Mouse (Mus musculus) hindbrain, embryonic 13.5 days (tissue): ENCODE measurements around the gene Ap2a1. TPM values are rescaled to one million over a fixed set of nuclear protein-coding genes. Genes with fewer than 3 reads are reported as not detected.

Source experiments
- ATAC-seq: fragments of 200-750 bp; cut with Nextera tagmentation; 2 replicates; pipeline ENCODE4 v1.8.0; 2017; ENCODE audit warnings: moderate TSS enrichment; ENCODE audit not compliant: low FRiP score
- H3K27ac ChIP-seq: fragments of 300-500 bp; sonication (generic); 2 replicates; pipeline ENCODE4 v1.5.1; 2015; ENCODE audit warnings: inconsistent platforms, mild to moderate bottlenecking, moderate library complexity
- H3K27me3 ChIP-seq: fragments of 300-500 bp; sonication (generic); 2 replicates; pipeline ENCODE4 v1.6.1; 2015; ENCODE audit warnings: mild to moderate bottlenecking, inconsistent platforms
- H3K36me3 ChIP-seq: fragments of 300-500 bp; sonication (generic); 2 replicates; pipeline ENCODE4 v1.6.1; 2015; ENCODE audit warnings: mild to moderate bottlenecking, inconsistent platforms
- H3K4me1 ChIP-seq: fragments of 300-500 bp; sonication (generic); replicated peaks from 2 replicates; pipeline ENCODE4 v1.6.1; 2015; ENCODE audit warnings: inconsistent platforms
- H3K4me2 ChIP-seq: fragments of 300-500 bp; sonication (generic); 2 replicates; pipeline ENCODE4 v1.6.1; 2015; ENCODE audit warnings: inconsistent platforms, mild to moderate bottlenecking, moderate library complexity
- H3K4me3 ChIP-seq: fragments of 300-500 bp; sonication (generic); 2 replicates; pipeline ENCODE4 v1.5.1; 2015; ENCODE audit warnings: mild to moderate bottlenecking, inconsistent platforms
- H3K9ac ChIP-seq: fragments of 300-500 bp; sonication (generic); 2 replicates; pipeline ENCODE4 v1.6.1; 2015; ENCODE audit warnings: mild to moderate bottlenecking, inconsistent platforms
- H3K9me3 ChIP-seq: fragments of 300-500 bp; sonication (generic); 2 replicates; pipeline ENCODE4 v1.6.1; 2016; ENCODE audit warnings: inconsistent platforms
- WGBS: fragments of 180-500 bp; shearing (Covaris S2); methylation state at CpG from one replicate; pipeline ENCODE4 v1.1.7; 2015; 5-methylcytosine and 5-hydroxymethylcytosine counted together
- polyA plus RNA-seq: library from polyadenylated mRNA; unstranded; fragments of >200 nt; fragmentation: Nextera tagmentation; extraction: Ambion mirVana; gene quantifications from 2 replicates; pipeline ENCODE4 v1.2.1, GENCODE M21; 2015

The Ap2a1 gene
- 105 and 108 TPM in 2 replicates for polyA plus RNA-seq

DNA sequence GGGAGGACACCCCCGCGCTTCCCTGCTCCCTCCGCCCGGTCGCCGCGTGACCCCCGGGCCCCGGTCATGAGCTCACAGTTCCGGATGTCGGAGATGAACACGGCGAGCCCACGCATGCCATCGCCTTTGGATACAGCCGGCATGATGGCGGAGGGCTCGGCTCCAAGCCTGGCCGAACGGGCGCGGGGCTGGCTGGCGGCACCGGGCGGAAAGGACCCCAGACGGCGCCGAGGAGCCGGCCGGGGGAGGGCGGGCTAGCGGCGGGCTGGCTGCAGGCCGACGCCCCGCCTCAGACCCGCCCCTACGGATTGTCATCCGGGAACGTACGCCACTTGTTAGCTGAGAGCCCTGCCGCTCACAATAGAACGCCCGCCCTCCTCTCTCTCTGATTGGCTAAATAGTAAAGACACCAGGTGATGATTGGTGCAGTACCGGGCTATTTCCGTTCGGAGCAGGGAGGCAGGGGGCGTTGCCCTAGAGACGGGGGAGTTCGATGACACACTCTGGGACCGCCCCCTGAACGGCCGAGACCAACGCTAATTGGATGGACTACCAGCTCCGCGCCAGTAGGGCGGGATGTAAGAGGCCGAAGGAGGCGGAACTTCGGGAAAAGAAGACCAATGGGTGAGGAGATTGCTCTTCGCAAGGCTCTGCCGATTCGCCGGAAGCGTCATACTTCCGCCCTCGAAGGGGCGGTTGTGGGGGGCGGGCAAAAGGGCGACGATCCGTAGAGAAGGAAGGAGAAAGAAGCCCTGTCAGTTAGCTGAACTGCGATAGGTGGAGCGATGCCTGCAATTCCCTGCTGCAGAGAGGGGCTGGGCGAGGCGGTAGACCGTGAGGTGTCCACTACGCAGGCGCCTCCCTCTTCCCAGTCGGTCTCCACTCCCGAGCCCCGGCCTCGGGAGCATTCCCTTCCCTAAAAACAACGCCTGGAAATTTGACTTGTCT lies at the start of gene Ap2a1:
Ap2a1 (minus strand) TSS at position 293 of the 948 bp plus-strand sequence.
- Histone ChIP-seq H3K27ac (peak within 1 kb of the TSS; percentile 97), H3K9me3 (no peaks in the 10 kb centered on the region), H3K4me1 (peaks cover 29% of the 10 kb centered on the region), H3K36me3 (peaks cover 20% of the 10 kb centered on the region), H3K27me3 (no peaks in the 10 kb centered on the region), H3K4me2 (peak within 1 kb of the TSS; percentile 86), H3K9ac (peak within 1 kb of the TSS; percentile 96), H3K4me3 (peak within 1 kb of the TSS; percentile 84)
- WGBS, result under 1% methylated on average over 84 of the region's 84 CpGs
- ATAC-seq, result peak; percentile 99

DNA sequence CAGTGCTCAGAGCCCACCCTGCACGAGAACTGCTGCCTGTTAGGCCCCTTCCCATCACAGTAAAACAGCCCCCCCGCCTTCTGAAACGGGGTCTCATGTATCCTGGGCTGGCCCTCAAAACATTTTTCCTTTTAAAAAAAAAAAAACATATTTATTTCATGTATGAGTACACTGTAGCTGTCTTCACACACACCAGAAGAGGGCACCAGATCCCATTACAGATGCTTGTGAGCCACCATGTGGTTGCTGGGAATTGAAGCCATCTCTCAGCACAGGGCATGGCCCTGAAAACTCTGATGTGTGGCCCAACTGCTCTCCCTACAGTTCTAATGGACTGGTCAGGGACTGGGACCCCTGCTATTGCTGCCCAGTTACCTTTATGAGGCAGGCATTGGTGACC lies 49.0 kb upstream of the Ap2a1 start:
- Histone ChIP-seq H3K4me3 (no peak overlapping the region), H3K4me2 (no peak overlapping the region), H3K36me3 (peaks cover 75% of the 10 kb centered on the region), H3K27me3 (no peaks in the 10 kb centered on the region), H3K27ac (no peak overlapping the region), H3K4me1 (peaks cover 18% of the 10 kb centered on the region), H3K9ac (no peak overlapping the region), H3K9me3 (no peaks in the 10 kb centered on the region)
- 91% methylated on average over 3 of the region's 3 CpGs for WGBS
- no peak for ATAC-seq

DNA sequence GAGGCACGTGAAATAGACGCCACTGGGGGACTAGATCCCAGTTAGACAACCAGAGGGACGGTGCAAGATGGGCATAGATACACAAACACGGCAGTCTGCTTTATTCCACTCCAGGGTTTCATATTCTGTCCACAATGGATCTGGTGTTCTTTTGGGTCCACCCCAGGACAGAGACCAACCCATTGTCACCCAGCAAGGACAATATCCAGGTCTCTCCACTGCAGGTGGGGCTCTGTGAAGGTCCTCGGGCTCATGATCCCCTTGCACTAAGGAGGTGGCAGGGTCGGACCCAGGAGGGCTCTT lies 45.8 kb upstream of the Ap2a1 start:
- peaks cover 46% of the 10 kb centered on the region for H3K4me1 ChIP-seq
- H3K27me3 ChIP-seq, result no peaks in the 10 kb centered on the region
- WGBS, result 21% methylated on average over 6 of the region's 6 CpGs
- ATAC-seq, result no peak
- H3K9ac ChIP-seq, result peak overlapping the region; percentile 49; the same call in 1 of the 2 replicates
- peak overlapping the region; percentile 56 for H3K4me3 ChIP-seq
- peaks cover 48% of the 10 kb centered on the region for H3K36me3 ChIP-seq
- H3K27ac ChIP-seq, result peak overlapping the region; percentile 98
- peak overlapping the region; percentile 91 for H3K4me2 ChIP-seq
- H3K9me3 ChIP-seq, result no peaks in the 10 kb centered on the region

DNA sequence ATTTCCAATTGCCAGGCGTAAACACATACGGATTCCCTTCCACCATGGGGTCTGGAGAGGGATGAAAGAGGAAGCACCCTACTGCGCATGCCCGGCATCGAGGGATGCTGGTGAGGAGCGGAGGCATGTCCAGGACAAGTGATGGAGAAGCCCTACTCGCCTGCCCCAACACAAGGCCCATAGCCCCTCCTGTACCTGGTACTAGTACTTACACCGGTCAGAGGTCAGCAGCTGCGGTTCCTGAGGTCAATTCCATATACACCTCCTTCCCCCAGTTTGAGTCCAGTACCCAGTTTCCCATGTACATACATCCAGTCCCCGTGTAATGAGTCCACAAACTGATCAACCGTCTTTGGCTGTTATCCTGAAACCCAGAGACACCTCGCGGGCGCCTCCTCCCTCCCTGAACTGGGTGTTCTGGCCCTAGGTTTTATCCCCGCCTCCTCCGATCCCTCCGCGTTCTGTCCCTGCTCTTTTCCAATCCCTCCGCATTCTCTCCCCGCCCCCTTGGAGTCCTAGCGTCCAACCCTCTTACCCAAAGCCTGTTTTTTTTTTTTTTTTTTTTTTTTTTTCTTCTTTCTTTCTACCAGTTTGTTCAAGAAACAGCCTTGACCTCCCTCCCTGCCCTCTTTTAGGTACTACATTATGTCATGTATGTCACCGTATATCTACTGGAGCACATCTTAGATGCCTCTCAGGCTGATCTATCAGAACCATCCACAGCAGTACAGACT lies 45.3 kb upstream of the Ap2a1 start, which contains the start of gene Cpt1c:
Cpt1c (minus strand) TSS at position 469 of the 734 bp plus-strand sequence.
- no peaks in the 10 kb centered on the region for H3K9me3 ChIP-seq
- H3K4me2 ChIP-seq, result peak within 1 kb of the TSS; percentile 91
- peak; percentile 58 for ATAC-seq
- H3K27me3 ChIP-seq, result no peaks in the 10 kb centered on the region
- H3K36me3 ChIP-seq, result peaks cover 43% of the 10 kb centered on the region
- peak within 1 kb of the TSS; percentile 82 for H3K9ac ChIP-seq
- WGBS, result under 1% methylated on average over 22 of the region's 22 CpGs
- H3K4me3 ChIP-seq, result peak within 1 kb of the TSS; percentile 56
- peaks cover 50% of the 10 kb centered on the region for H3K4me1 ChIP-seq
- H3K27ac ChIP-seq, result peak within 1 kb of the TSS; percentile 98

DNA sequence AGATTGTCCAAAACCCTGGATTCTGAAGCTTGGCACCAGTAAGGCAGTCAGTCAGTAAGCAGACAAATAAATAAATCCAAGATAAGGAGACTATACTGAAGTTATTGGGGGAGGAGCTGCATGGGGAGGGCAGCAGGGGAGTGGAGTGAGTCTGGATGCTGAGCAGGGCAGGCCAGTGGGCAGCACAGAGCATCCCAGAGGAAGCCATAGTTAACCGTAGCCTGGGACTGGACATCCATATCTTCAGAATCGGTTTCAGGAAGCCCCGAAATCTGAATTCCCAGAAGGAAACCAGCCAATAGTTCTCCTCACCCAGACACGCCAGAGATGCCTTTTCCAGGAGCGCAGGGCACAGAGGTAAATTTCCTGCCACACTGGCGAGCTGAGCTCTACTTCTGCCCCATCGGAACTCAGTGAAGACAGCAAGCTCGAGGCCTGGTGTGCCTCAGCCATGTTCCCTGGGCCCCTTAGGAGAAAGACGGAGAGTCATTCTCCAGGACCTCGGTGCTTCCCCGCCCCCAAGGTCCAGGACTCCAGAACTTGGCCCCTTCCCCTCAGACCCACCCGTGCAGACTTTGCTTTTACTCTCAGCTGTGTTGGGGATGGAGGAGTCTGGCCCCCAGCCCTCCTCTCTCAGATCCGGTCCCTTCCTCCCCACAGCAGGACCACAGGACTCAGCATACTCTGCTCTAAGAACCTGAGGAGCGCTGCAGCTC lies 44.3 kb upstream of the Ap2a1 start:
- peaks cover 50% of the 10 kb centered on the region for H3K4me1 ChIP-seq
- H3K36me3 ChIP-seq, result peaks cover 33% of the 10 kb centered on the region
- H3K27me3 ChIP-seq, result no peaks in the 10 kb centered on the region
- peak overlapping the region; percentile 82 for H3K9ac ChIP-seq
- no peaks in the 10 kb centered on the region for H3K9me3 ChIP-seq
- WGBS, result 35% methylated on average over 14 of the region's 14 CpGs
- ATAC-seq, result no peak
- H3K4me3 ChIP-seq, result peak overlapping the region; percentile 56
- peak overlapping the region; percentile 98 for H3K27ac ChIP-seq
- H3K4me2 ChIP-seq, result peak overlapping the region; percentile 91

DNA sequence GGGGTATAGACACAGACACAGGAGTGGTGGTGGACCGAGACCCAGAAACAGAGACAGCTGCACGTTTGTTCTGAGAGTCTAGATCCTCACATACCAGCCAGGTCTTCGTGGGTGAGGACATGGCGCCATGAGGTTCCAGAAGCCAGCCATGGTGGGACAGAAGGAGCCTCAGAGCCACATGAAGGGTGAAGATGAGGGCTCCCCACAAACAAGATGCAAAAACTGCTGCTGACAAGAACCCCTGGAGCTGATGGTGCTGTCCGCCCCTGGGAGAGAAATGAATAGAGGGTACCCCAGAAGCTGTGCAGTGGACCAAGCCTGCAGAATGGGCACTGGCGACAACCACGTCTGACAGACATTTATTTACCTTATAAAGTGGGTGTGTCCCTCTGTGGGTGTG lies 41.8 kb upstream of the Ap2a1 start:
- Histone ChIP-seq H3K9ac (peak overlapping the region; percentile 70), H3K9me3 (no peaks in the 10 kb centered on the region), H3K36me3 (peaks cover 24% of the 10 kb centered on the region), H3K27me3 (no peaks in the 10 kb centered on the region), H3K4me3 (peak overlapping the region; percentile 50), H3K27ac (peak overlapping the region; percentile 89), H3K4me1 (peaks cover 50% of the 10 kb centered on the region), H3K4me2 (peak overlapping the region; percentile 76)
- 66% methylated on average over 7 of the region's 7 CpGs for WGBS
- no peak for ATAC-seq

DNA sequence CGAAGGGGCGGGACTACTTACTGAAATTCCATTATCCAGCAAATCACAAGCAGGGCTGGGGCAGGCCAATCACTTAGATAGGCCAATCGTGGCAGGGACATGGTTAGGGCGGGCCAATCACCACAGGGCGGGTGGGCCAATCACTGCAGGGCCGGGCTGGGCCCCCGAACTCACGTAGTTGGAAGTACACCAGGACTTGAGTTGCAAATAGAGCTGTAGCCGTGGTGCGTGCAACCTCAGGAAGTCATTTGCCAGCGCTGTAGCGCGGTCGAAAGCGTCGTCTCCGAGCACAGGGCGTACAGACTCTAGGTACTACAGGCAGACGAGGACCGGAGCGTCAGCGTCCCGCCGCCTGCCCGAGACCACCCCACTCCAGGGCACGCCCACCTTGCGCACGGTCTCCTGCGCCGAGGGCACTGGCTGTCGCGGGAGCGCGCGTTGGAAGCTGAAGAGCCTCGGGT lies 41.0 kb upstream of the Ap2a1 start:
- H3K27ac ChIP-seq, result peak overlapping the region; percentile 89
- H3K27me3 ChIP-seq, result no peaks in the 10 kb centered on the region
- under 1% methylated on average over 36 of the region's 36 CpGs for WGBS
- peak overlapping the region; percentile 50 for H3K4me3 ChIP-seq
- H3K36me3 ChIP-seq, result peaks cover 24% of the 10 kb centered on the region
- peak overlapping the region; percentile 76 for H3K4me2 ChIP-seq
- H3K9me3 ChIP-seq, result no peaks in the 10 kb centered on the region
- peak; percentile 94 for ATAC-seq
- peaks cover 46% of the 10 kb centered on the region for H3K4me1 ChIP-seq
- H3K9ac ChIP-seq, result peak overlapping the region; percentile 70

DNA sequence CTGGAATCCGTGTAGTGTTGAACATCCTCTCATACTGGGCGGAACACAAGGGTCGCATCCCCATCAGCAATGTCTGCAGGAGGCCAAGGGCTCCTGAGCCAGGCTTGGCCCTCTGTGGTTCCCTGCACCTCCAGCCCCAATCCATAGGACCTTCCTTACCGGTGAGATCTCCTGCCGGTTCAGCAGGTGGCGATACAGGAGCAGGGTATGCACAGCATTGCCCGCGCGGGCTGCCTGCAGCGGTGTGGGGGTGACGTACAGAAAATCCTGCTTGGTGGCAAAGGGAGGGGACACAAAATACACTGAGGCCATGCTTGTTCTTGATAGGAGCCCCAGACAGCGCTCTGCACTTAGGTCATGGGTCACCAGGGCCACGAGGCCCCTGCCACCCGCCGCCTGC lies 37.3 kb upstream of the Ap2a1 start:
- ATAC-seq, result no peak

DNA sequence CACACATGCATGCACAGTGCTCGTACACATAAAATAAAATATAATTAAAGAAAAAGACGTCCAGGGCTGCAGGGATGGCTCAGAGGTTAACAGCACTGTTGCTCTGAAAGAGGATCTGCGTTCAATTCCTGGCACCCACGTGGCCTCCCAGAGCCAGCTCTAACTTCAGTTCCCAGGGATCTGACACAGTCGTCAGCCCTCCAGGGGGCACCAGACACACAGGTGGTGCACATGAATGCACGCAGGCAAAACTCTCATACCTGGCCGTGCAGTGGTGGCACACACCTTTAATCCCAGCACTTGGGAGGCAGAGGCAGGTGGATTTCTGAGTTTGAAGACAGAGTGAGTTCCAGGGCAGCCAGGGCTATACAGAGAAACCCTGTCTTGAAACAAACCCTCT lies 36.7 kb upstream of the Ap2a1 start:
- WGBS, result 84% methylated on average over 7 of the region's 7 CpGs
- H3K9me3 ChIP-seq, result no peaks in the 10 kb centered on the region
- no peak overlapping the region for H3K27ac ChIP-seq
- no peaks in the 10 kb centered on the region for H3K27me3 ChIP-seq
- no peak for ATAC-seq
- H3K9ac ChIP-seq, result no peak overlapping the region
- H3K36me3 ChIP-seq, result peaks cover 66% of the 10 kb centered on the region
- no peak overlapping the region for H3K4me2 ChIP-seq
- no peak overlapping the region for H3K4me3 ChIP-seq
- peaks cover 11% of the 10 kb centered on the region for H3K4me1 ChIP-seq

More for the DNA sequence above, 37.3 kb upstream of the Ap2a1 start:
- 78% methylated on average over 15 of the region's 15 CpGs for WGBS
- Histone ChIP-seq H3K4me1 (peaks cover 18% of the 10 kb centered on the region), H3K27ac (no peak overlapping the region), H3K9me3 (no peaks in the 10 kb centered on the region), H3K36me3 (peaks cover 59% of the 10 kb centered on the region), H3K27me3 (no peaks in the 10 kb centered on the region), H3K9ac (0 out of 2 replicates have a peak overlapping the region, but pooled peaks have one; percentile 5), H3K4me3 (no peak overlapping the region), H3K4me2 (no peak overlapping the region)

DNA sequence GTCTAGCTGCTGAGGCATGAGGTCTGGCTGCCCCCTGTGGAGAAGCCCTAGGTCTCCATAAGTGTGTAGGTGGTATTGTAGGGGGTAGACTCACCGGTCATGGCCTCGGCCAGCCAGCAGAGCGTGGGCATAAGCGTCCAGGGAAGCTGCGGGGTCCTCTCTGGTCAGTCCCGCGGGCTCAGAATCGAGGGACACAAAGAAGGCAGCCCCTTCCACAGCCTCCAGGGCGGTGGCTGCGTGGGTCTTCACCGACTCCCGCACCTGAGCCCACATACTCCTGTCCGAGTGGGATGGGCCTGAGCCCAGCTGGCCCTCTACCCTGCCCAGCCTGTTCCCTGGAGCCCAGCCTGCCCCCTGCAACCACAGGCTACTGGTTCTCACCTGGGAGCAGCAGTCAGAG lies 35.7 kb upstream of the Ap2a1 start:
- Histone ChIP-seq H3K27ac (no peak overlapping the region), H3K9ac (no peak overlapping the region), H3K36me3 (peaks cover 75% of the 10 kb centered on the region), H3K4me2 (no peak overlapping the region), H3K27me3 (no peaks in the 10 kb centered on the region), H3K4me1 (peaks cover 4% of the 10 kb centered on the region), H3K9me3 (no peaks in the 10 kb centered on the region), H3K4me3 (no peak overlapping the region)
- WGBS, result 94% methylated on average over 13 of the region's 13 CpGs
- no peak for ATAC-seq

DNA sequence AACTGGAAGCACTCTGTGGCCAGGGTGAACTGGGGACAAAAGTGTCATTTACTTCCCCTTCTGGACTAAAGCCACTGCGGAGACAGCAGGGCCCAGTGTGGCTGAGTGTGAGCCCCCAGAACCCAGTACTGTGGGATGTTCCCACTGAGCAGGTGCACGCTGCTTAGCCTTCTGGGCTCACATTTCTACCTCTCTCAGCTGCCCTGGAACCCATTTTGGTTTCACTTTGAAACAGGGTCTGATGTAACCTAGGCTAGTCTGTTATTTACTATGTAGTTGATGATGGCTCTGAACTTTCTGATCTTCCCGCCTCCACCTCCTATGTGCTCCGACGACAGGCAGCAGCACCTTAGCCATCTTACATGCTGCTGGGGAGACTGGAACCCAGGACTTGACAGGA lies 33.5 kb upstream of the Ap2a1 start:
- H3K27me3 ChIP-seq, result no peaks in the 10 kb centered on the region
- H3K9me3 ChIP-seq, result no peaks in the 10 kb centered on the region
- H3K4me3 ChIP-seq, result no peak overlapping the region
- H3K36me3 ChIP-seq, result peaks cover 85% of the 10 kb centered on the region
- no peak overlapping the region for H3K4me2 ChIP-seq
- no peaks in the 10 kb centered on the region for H3K4me1 ChIP-seq
- WGBS, result 92% methylated on average over 5 of the region's 5 CpGs
- no peak overlapping the region for H3K27ac ChIP-seq
- ATAC-seq, result no peak
- H3K9ac ChIP-seq, result no peak overlapping the region

DNA sequence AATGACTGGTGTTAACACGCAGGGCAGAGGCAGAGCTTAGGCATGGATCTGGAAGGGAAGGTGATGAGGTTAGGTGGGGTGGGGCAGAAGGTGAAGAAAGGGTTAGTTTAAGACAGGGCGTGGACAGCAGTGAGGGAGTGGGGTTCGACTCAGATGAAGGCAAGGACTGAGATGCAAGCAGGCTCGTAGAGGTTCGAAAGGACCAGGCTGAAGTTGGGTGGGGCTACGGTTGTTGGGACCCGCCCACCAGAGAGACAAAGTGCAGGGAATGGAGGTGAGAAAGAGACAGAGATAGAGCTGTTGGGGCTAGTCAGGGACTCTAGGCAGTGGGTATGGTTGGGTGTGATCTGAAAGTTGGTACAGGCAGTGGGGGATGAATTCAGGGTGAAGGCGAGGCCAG lies 33.0 kb upstream of the Ap2a1 start:
- Histone ChIP-seq H3K4me3 (no peak overlapping the region), H3K27ac (no peak overlapping the region), H3K36me3 (peaks cover 85% of the 10 kb centered on the region), H3K27me3 (no peaks in the 10 kb centered on the region), H3K4me2 (no peak overlapping the region), H3K4me1 (peaks cover 3% of the 10 kb centered on the region), H3K9ac (no peak overlapping the region), H3K9me3 (no peaks in the 10 kb centered on the region)
- ATAC-seq, result no peak
- WGBS, result 85% methylated on average over 8 of the region's 8 CpGs
